8 mouse cellular contexts compared by ENCODE assay signal in the genomic region with DNA sequence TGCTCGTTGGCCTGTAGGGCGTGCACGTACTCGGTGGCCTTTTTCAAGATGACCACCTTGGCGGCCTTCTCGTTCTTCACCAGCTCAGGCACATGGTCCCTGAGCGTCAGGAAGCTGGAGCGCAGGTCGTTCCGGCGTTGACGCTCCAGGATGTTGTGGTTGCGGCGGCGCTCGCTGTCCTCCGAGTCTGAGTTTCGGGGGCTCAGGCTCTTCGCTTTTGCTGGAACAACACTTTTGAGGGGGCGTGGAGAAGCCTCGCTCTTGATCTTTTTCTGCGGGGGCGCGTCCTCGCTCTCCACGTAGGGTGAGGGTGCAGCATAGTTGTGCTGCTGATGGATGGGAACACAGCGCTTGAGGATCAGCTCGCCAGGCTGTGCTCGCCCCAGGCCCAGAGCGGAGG. TPM values are rescaled to one million over a fixed set of nuclear protein-coding genes. Genes with fewer than 3 reads are reported as not detected.
DNase-seq lines count a peak whose midpoint lies in the region; ATAC-seq and TF ChIP-seq lines count a peak whose summit lies in the region.
"Had no signal": no experiment of that assay in that cellular context is flagged by ENCODE, and none has a peak within 500 bp of the region (broad histone marks: within the 10 kb centered on the region; RNA-seq: fewer than 3 reads in every experiment).

No protein-coding gene starts in this region.

- WGBS in liver, embryonic 11.5 days, result 77% methylated on average over 30 of the region's 30 CpGs
- 82% methylated on average over 30 of the region's 30 CpGs for WGBS in forebrain, embryonic 11.5 days
- 71% methylated on average over 30 of the region's 30 CpGs for WGBS in intestine, embryonic 16.5 days
- 84% methylated on average over 30 of the region's 30 CpGs for WGBS in midbrain, postnatal 0 days

- no peak for ATAC-seq in liver, embryonic 11.5 days (replicated peaks; ENCODE audit: low FRiP score)
- ATAC-seq in forebrain, embryonic 11.5 days (replicated peaks; ENCODE audit: low FRiP score), result no peak
- no peak for ATAC-seq in intestine, embryonic 16.5 days
- ATAC-seq in midbrain, postnatal 0 days (ENCODE audit: low FRiP score), result no peak

- DNase-seq in liver, embryonic 11.5 days (ENCODE audit: low spot score), result no peak
- DNase-seq in liver, result no peak
- DNase-seq in forebrain, embryonic 11.5 days (ENCODE audit: low spot score), result no peak
- no peak for DNase-seq in midbrain, postnatal 0 days (ENCODE audit: low spot score)
- no peak for DNase-seq in embryo, embryonic 10.5 days (ENCODE audit: low spot score)
- DNase-seq in spleen, postnatal 10 days (ENCODE audit: low spot score in 2 of 2), result no peak

- peaks cover 5% of the 10 kb centered on the region; the same call in 1 of the 2 replicates for H3K36me3 ChIP-seq in liver, embryonic 11.5 days (ENCODE audit: control insufficient read depth, insufficient read depth, low read length)
- H3K36me3 ChIP-seq in forebrain, embryonic 11.5 days (ENCODE audit: control insufficient read depth, insufficient read depth, low read length), result peaks cover 9% of the 10 kb centered on the region; the same call in 1 of the 2 replicates
- H3K36me3 ChIP-seq in intestine, embryonic 16.5 days (ENCODE audit: control insufficient read depth, insufficient read depth, low read length), result peaks cover 13% of the 10 kb centered on the region
- peaks cover 17% of the 10 kb centered on the region for H3K36me3 ChIP-seq in midbrain, postnatal 0 days (ENCODE audit: insufficient read depth, low read length)

- H3K27me3 ChIP-seq in liver, embryonic 11.5 days (replicated peaks; ENCODE audit: control insufficient read depth, insufficient read depth, low read length), result peaks cover 25% of the 10 kb centered on the region
- H3K27me3 ChIP-seq in forebrain, embryonic 11.5 days (ENCODE audit: control insufficient read depth, insufficient read depth, low read length), result no peaks in the 10 kb centered on the region
- no peaks in the 10 kb centered on the region for H3K27me3 ChIP-seq in intestine, embryonic 16.5 days (replicated peaks; ENCODE audit: control insufficient read depth, insufficient read depth, low read length)
- no peaks in the 10 kb centered on the region for H3K27me3 ChIP-seq in midbrain, postnatal 0 days (ENCODE audit: insufficient read depth, low read length)

- H3K9ac ChIP-seq in liver, embryonic 11.5 days (ENCODE audit: low read depth, low read length), result no peak overlapping the region
- H3K9ac ChIP-seq in forebrain, embryonic 11.5 days (ENCODE audit: low read length), result peak overlapping the region; percentile 79; the same call in 1 of the 2 replicates
- H3K9ac ChIP-seq in intestine, embryonic 16.5 days (ENCODE audit: low read depth, low read length), result peak overlapping the region; percentile 46
- H3K9ac ChIP-seq in midbrain, postnatal 0 days (replicated peaks; ENCODE audit: low read length, poor library complexity, severe bottlenecking), result no peak overlapping the region

- H3K4me2 ChIP-seq in liver, embryonic 11.5 days, result peak overlapping the region; percentile 92
- peak overlapping the region; percentile 64 for H3K4me2 ChIP-seq in forebrain, embryonic 11.5 days (ENCODE audit: low read depth, low read length, severe bottlenecking)
- peak overlapping the region; percentile 86 for H3K4me2 ChIP-seq in intestine, embryonic 16.5 days (ENCODE audit: low read depth, low read length)
- peak overlapping the region; percentile 95 for H3K4me2 ChIP-seq in midbrain, postnatal 0 days (ENCODE audit: low read depth, low read length, poor library complexity, severe bottlenecking)

- no peaks in the 10 kb centered on the region for H3K9me3 ChIP-seq in liver, embryonic 11.5 days (ENCODE audit: control insufficient read depth, low read length)
- H3K9me3 ChIP-seq in forebrain, embryonic 11.5 days (ENCODE audit: control insufficient read depth, low read length), result no peaks in the 10 kb centered on the region
- H3K9me3 ChIP-seq in intestine, embryonic 16.5 days (ENCODE audit: control insufficient read depth, low read length), result no peaks in the 10 kb centered on the region
- H3K9me3 ChIP-seq in midbrain, postnatal 0 days (ENCODE audit: low read length), result no peaks in the 10 kb centered on the region

- H3K4me1 ChIP-seq in liver, embryonic 11.5 days (replicated peaks; ENCODE audit: control insufficient read depth, insufficient read depth, low read length), result no peaks in the 10 kb centered on the region
- H3K4me1 ChIP-seq in forebrain, embryonic 11.5 days (replicated peaks; ENCODE audit: control insufficient read depth, insufficient read depth, low read length), result peaks cover 3% of the 10 kb centered on the region; the same call in 1 of the 2 replicates
- peaks cover 12% of the 10 kb centered on the region for H3K4me1 ChIP-seq in intestine, embryonic 16.5 days (ENCODE audit: control insufficient read depth, insufficient read depth, low read length)
- no peaks in the 10 kb centered on the region for H3K4me1 ChIP-seq in midbrain, postnatal 0 days (ENCODE audit: insufficient read depth, low read length)

- no peak overlapping the region for H3K27ac ChIP-seq in liver, embryonic 11.5 days (ENCODE audit: low read depth, low read length)
- H3K27ac ChIP-seq in forebrain, embryonic 11.5 days (ENCODE audit: low read depth, low read length), result no peak overlapping the region
- H3K27ac ChIP-seq in intestine, embryonic 16.5 days (ENCODE audit: low read length), result no peak overlapping the region
- no peak overlapping the region for H3K27ac ChIP-seq in midbrain, postnatal 0 days (ENCODE audit: low read depth, low read length)

- no peak overlapping the region for H3K4me3 ChIP-seq in liver, embryonic 11.5 days (ENCODE audit: low read depth, low read length)
- peak overlapping the region; percentile 74 for H3K4me3 ChIP-seq in forebrain, embryonic 11.5 days (ENCODE audit: low read depth, low read length)
- peak overlapping the region; percentile 92 for H3K4me3 ChIP-seq in intestine, embryonic 16.5 days (ENCODE audit: low read length)
- peak overlapping the region; percentile 76 for H3K4me3 ChIP-seq in midbrain, postnatal 0 days (ENCODE audit: low read depth, low read length)
- H3K4me3 ChIP-seq: myocyte had no signal

- no peak for TF ChIP-seq CTCF in midbrain, postnatal 0 days (IDR thresholded peaks at IDR 0.05)

RNA-seq across cellular contexts. Expression of gene Mycn, which starts 4.6 kb away (rescaled TPM):
- 35.4 and 36.3 TPM in 2 replicates for polyA plus RNA-seq in liver, embryonic 11.5 days (2014; fragmentation: Nextera tagmentation; extraction: Ambion mirVana)
- 144 and 155 TPM in 2 replicates for polyA plus RNA-seq in forebrain, embryonic 11.5 days (2014; fragmentation: Nextera tagmentation; extraction: Ambion mirVana)
- 60.7 and 66.4 TPM in 2 replicates for polyA plus RNA-seq in intestine, embryonic 16.5 days (2015; fragmentation: Nextera tagmentation; extraction: Ambion mirVana)
- total RNA-seq in midbrain, postnatal 0 days (2014; rRNA removed), result 34.9 and 45.1 TPM in 2 replicates
- polyA plus RNA-seq in midbrain, postnatal 0 days (2015; fragmentation: Nextera tagmentation; extraction: Ambion mirVana), result 24.8 and 25.4 TPM in 2 replicates

Comparison
In these comparisons a context has a peak if more than half of its experiments do, and no peak if none do; other contexts are left out.
1. H3K9ac ChIP-seq: peak in forebrain, embryonic 11.5 days (single experiment) and intestine, embryonic 16.5 days (single experiment); none in liver, embryonic 11.5 days (single experiment) and midbrain, postnatal 0 days (single experiment).
2. Peak in every context shown above with its lines, with median percentiles within 50 percentile points of each other: H3K4me2 ChIP-seq.